In genomic region chr3:63439738-63440137, GRCm38 (mm10) we compare ENCODE assay signal across 15 mouse cellular contexts. TPM values are rescaled to one million over a fixed set of nuclear protein-coding genes. Genes with fewer than 3 reads are reported as not detected.
A peak's percentile ranks its signal among the peaks of the same experiment; 100 is the strongest.
DNase-seq lines count a peak whose midpoint lies in the region; ATAC-seq and TF ChIP-seq lines count a peak whose summit lies in the region.
"Had no signal": no experiment of that assay in that cellular context is flagged by ENCODE, and none has a peak within 500 bp of the region (broad histone marks: within the 10 kb centered on the region; RNA-seq: fewer than 3 reads in every experiment).

No protein-coding gene starts in this region.

- intact Hi-C loops in heart, postnatal 10 days (cut with DNase I): no loop called here
- intact Hi-C loops in left cerebral cortex, adult 2 months (cut with DNase I): no loop called here

- no peak overlapping the region for H3K27ac ChIP-seq in left cerebral cortex, adult 2 months
- H3K27ac ChIP-seq: hindbrain, embryonic 12.5 days had no signal

- H3K27me3 ChIP-seq in Patski: no peaks in the 10 kb centered on the region
- H3K27me3 ChIP-seq: hindbrain, embryonic 12.5 days had no signal

- no peak for TF ChIP-seq CTCF in Patski (IDR thresholded peaks at IDR 0.05)
- no peak for TF ChIP-seq CTCF in left cerebral cortex, adult 2 months (IDR thresholded peaks at IDR 0.05)

- peak; percentile 83 for ATAC-seq in Patski

- DNase-seq in adrenal gland, adult (ENCODE audit: inconsistent age in 2 of 2, low spot score in 1 of 2): peak; percentile 15 to 73
- no peak for DNase-seq in adrenal gland, postnatal 4 days (ENCODE audit: low spot score in 2 of 2)
- DNase-seq in layer of hippocampus, postnatal 10 days (ENCODE audit: low spot score in 2 of 2): peak; percentile 6 to 22
- no peak for DNase-seq in layer of hippocampus, adult 18-20 months (ENCODE audit: low spot score in 2 of 2)
- DNase-seq in Patski (ENCODE audit: low read depth, low spot score): peak; percentile 64
- DNase-seq in heart, postnatal 10 days: peak; percentile 40 to 58
- DNase-seq in ovary, postnatal 36 days (ENCODE audit: low spot score): no peak
- no peak for DNase-seq in left cerebral cortex, adult 2 months (ENCODE audit: extremely low spot score in 1 of 2, low spot score in 2 of 2)
- DNase-seq: kidney, adult 2 months; liver had no signal

- H3K4me3 ChIP-seq in left cerebral cortex, adult 2 months: no peak overlapping the region
- H3K4me3 ChIP-seq: erythroblast, embryonic 14.5 days; hindbrain, embryonic 12.5 days had no signal

- CTCF ChIA-PET in Patski (lab: Charles Lee): interaction anchor here (0.9 to 1.5 kb wide), 3 partner anchors 17 to 26 kb away, joined by 3 to 4 read pairs (median 3); no protein-coding TSS in a partner anchor

- POLR2A ChIA-PET in Patski (lab: Charles Lee): no interaction called here

- in situ Hi-C loops in Patski (cut with MboI; ENCODE audit: low pct_unique_long_range_greater_than_20kb): no loop called here

RNA-seq across cellular contexts. Expression of gene Gm34302, which starts 43.9 kb away (rescaled TPM):
- 1 to 10 TPM in 1 of 2 experiments, not detected in 1; 2.6 TPM for total RNA-seq in adrenal gland, postnatal 4 days (2021)
- total RNA-seq in layer of hippocampus, postnatal 10 days (2021): not detected
- total RNA-seq in layer of hippocampus, adult 18-20 months (2021): not detected
- polyA plus RNA-seq in Patski (2021): not detected
- total RNA-seq in heart, postnatal 10 days (2021): 100 to 1,000 TPM; 135 to 211 TPM
- not detected for total RNA-seq in left cerebral cortex, adult 2 months (2021)
- total RNA-seq: G1E; layer of hippocampus, postnatal 25 days; megakaryocyte-erythroid progenitor cell, adult 5-6 weeks had no signal
- polyA plus RNA-seq: erythroblast, embryonic 14.5 days; G1E; hindbrain, embryonic 12.5 days; kidney, adult 2 months had no signal

Comparison
In these comparisons a context has a peak if more than half of its experiments do, and no peak if none do; other contexts are left out.
1. DNase-seq: peak in adrenal gland, adult (2 of 2), layer of hippocampus, postnatal 10 days (2 of 2), Patski (single experiment) and heart, postnatal 10 days (2 of 2); none in adrenal gland, postnatal 4 days (0 of 2), layer of hippocampus, adult 18-20 months (0 of 2), ovary, postnatal 36 days (single experiment) and left cerebral cortex, adult 2 months (0 of 2).
2. RNA of gene Gm34302, which starts 43.9 kb away (total RNA-seq): 135 to 211 TPM in heart, postnatal 10 days; 2.6 TPM in adrenal gland, postnatal 4 days, not detected in layer of hippocampus, postnatal 10 days, not detected in layer of hippocampus, adult 18-20 months and not detected in left cerebral cortex, adult 2 months; every median in the first group is over 10 times any median in the second.